Mouse (Mus musculus) CD4-positive helper T cell, adult 2 months (primary cell): ENCODE results near the gene Gm42372.

Experiments used
- DNase-seq: peaks from one replicate; pipeline ENCODE4 v3.0.0-alpha.2; 2012; ENCODE audit warnings: low read depth, missing footprints, low spot score

The Gm42372 gene

GRCm38 (mm10) chr7:17030239-17030638 lies 47.4 kb downstream of the Gm42372 start:
- peak; percentile 53 for DNase-seq
